Mouse (Mus musculus) urinary bladder, postnatal 14 days (tissue): Measurements from ENCODE around the gene Gm10282.
A peak's percentile ranks its signal among the peaks of the same experiment; 100 is the strongest.

ENCODE experiments used
- DNase-seq: peaks from one replicate; pipeline ENCODE4 v3.0.0; 2021; ENCODE audit warnings: low spot score

Gene Gm10282

GRCm38 (mm10) chr8:72305210-72305905, at the start of gene Gm10282:
Gm10282 (minus strand) TSS chr8:72305260.
- DNase-seq, result no peak

- peak; percentile 28 for DNase-seq
These were observed 49.2 kb upstream of the Gm10282 start for GRCm38 (mm10) chr8:72354272-72354671.

GRCm38 (mm10) chr8:72353700-72354045, 48.6 kb upstream of the Gm10282 start:
- DNase-seq, result no peak

GRCm38 (mm10) chr8:72352951-72353699, 48.1 kb upstream of the Gm10282 start:
- no peak for DNase-seq

GRCm38 (mm10) chr8:72351405-72352005, 46.4 kb upstream of the Gm10282 start:
- no peak for DNase-seq

GRCm38 (mm10) chr8:72350727-72351126, 45.7 kb upstream of the Gm10282 start:
- no peak for DNase-seq

GRCm38 (mm10) chr8:72349838-72350237, 44.8 kb upstream of the Gm10282 start:
- DNase-seq, result no peak

GRCm38 (mm10) chr8:72348956-72349355, 43.9 kb upstream of the Gm10282 start:
- no peak for DNase-seq

- DNase-seq, result no peak
These were observed 43.1 kb upstream of the Gm10282 start for GRCm38 (mm10) chr8:72348114-72348513.

- DNase-seq, result no peak
These were observed 42.5 kb upstream of the Gm10282 start for GRCm38 (mm10) chr8:72347553-72347952.

- no peak for DNase-seq
These were observed 38.7 kb upstream of the Gm10282 start for GRCm38 (mm10) chr8:72343725-72344124.

GRCm38 (mm10) chr8:72342556-72343300, 37.7 kb upstream of the Gm10282 start:
- no peak for DNase-seq

GRCm38 (mm10) chr8:72337034-72337433, 32.0 kb upstream of the Gm10282 start:
- DNase-seq, result no peak

- DNase-seq, result no peak
These were observed 31.2 kb upstream of the Gm10282 start for GRCm38 (mm10) chr8:72336273-72336672.

GRCm38 (mm10) chr8:72334144-72334641, 29.1 kb upstream of the Gm10282 start:
- no peak for DNase-seq

GRCm38 (mm10) chr8:72333429-72334143, 28.5 kb upstream of the Gm10282 start:
- no peak for DNase-seq

- no peak for DNase-seq
These were observed 26.6 kb upstream of the Gm10282 start for GRCm38 (mm10) chr8:72331631-72332030.

GRCm38 (mm10) chr8:72330806-72331516, 25.9 kb upstream of the Gm10282 start:
- DNase-seq, result no peak

GRCm38 (mm10) chr8:72329116-72329515, 24.1 kb upstream of the Gm10282 start:
- DNase-seq, result no peak

- no peak for DNase-seq
These were observed 19.6 kb upstream of the Gm10282 start for GRCm38 (mm10) chr8:72324708-72325107.
